Mouse (Mus musculus): Measurements from ENCODE around the gene Krtap9-5. TPM values are rescaled to one million over a fixed set of nuclear protein-coding genes. Genes with fewer than 3 reads are reported as not detected.
A peak's percentile ranks its signal among the peaks of the same experiment; 100 is the strongest.

Krtap9-5 gene
- total RNA-seq (2015; ENCODE audit: low replicate concordance) (not detected in 2 replicates), total RNA-seq (2017; ENCODE audit: low replicate concordance) (not detected in 2 replicates)

DNA sequence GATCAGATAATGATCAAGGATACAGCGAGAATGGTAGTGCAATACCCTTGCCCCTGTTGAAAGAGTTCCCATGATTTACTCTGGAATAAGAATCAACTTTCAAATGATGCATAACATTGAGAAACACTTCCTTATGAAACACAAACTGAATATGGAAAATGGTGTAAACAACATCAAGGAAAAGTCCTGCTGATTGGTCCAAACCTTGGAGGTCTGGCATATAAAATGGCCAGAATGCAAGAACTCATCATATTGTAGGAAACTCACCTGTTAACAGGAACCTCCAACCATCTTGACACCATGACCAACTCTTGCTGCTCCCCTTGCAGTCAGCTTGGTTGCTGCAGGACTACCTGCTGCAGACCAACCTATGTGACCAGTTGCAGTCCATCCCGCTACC is at the start of gene Krtap9-5:
Gene Krtap9-5 (plus strand): TSS at position 301 of the 400 bp plus-strand sequence.
- no peak for ATAC-seq (replicated peaks; ENCODE audit: low FRiP score, poor library complexity, severe bottlenecking)

- no peak for ATAC-seq (replicated peaks; ENCODE audit: low FRiP score, poor library complexity, severe bottlenecking)
Measured at GRCm38 (mm10) chr11:99907620-99908019, 40.7 kb upstream of the Krtap9-5 start, which contains the start of gene Krtap31-1. Krtap31-1 (plus strand) TSS chr11:99907920.

DNA sequence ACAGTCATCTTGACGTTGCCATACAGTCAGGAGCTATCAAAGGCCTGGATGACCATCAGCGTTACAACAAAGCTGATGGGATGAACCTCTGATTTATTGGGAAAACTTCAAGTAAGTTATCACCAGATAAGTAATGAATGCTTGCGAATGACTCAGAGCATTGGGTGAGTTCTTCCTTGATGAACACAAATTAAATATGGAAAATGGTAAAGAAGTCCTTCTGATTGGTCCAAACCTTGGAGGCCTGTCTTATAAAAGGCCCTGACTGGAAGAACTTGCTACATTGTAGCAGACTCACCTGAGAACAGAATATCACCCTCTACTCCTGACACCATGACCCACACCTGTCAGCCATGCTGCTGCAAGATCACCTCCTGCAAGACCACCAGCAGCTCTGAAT is 33.8 kb upstream of the Krtap9-5 start, which contains the start of gene Gm11565:
Gene Gm11565 (plus strand): TSS at position 301 of the 400 bp plus-strand sequence.
- ATAC-seq (replicated peaks; ENCODE audit: low FRiP score, poor library complexity, severe bottlenecking): no peak

- no peak for ATAC-seq (replicated peaks; ENCODE audit: low FRiP score, poor library complexity, severe bottlenecking)
Measured at GRCm38 (mm10) chr11:99935991-99936390, 12.3 kb upstream of the Krtap9-5 start, which contains the start of gene Krtap31-2. Krtap31-2 (plus strand) TSS chr11:99936291.

- ATAC-seq (replicated peaks; ENCODE audit: low FRiP score, poor library complexity, severe bottlenecking): no peak
Measured at GRCm38 (mm10) chr11:99937751-99938264, 10.5 kb upstream of the Krtap9-5 start.

DNA sequence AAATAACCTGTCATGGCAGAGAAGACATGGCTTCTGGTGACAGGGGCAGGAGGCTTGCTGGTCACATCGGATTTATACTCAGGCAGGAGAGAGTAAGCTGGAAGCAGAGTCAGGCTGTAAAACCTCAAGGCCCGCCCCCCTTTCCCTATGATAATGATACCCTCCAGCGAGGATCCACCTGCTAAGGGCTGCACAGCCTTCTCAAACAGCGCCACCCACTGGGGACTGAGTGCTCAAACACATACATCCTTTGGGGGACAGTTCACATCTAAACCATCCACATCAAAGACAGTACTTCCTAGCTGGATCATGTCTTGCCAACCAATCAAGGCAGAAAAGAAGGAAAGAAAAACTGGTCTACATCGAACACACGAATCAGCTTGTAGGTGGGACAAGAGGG is 15.9 kb downstream of the Krtap9-5 start:
- ATAC-seq (replicated peaks; ENCODE audit: low FRiP score, poor library complexity, severe bottlenecking): no peak

GRCm38 (mm10) chr11:99965961-99966360 is 17.7 kb downstream of the Krtap9-5 start:
- no peak for ATAC-seq (replicated peaks; ENCODE audit: low FRiP score, poor library complexity, severe bottlenecking)

DNA sequence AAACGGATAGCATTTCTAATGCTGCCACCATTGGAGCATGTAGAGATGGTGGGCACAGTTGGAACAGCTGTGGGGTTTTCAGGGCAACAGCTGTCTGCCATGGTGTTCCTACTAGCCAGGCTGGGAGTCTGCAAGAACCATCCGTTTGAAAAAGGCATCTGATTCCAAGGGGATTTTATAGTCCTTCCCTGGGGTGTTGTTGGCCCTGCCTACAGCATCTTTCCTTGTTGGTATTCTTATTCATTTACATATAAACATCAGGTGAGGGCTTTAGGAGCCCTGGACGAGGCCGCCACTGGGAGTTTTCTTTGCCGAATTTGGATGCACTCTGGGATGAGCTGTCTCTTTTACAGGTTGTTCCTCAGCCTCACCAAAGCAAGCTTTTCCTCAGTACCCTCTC is 30.7 kb downstream of the Krtap9-5 start, which contains the start of gene Krtap29-1:
Gene Krtap29-1 (minus strand): TSS at position 101 of the 400 bp plus-strand sequence.
- ATAC-seq (replicated peaks; ENCODE audit: low FRiP score, poor library complexity, severe bottlenecking): no peak

DNA sequence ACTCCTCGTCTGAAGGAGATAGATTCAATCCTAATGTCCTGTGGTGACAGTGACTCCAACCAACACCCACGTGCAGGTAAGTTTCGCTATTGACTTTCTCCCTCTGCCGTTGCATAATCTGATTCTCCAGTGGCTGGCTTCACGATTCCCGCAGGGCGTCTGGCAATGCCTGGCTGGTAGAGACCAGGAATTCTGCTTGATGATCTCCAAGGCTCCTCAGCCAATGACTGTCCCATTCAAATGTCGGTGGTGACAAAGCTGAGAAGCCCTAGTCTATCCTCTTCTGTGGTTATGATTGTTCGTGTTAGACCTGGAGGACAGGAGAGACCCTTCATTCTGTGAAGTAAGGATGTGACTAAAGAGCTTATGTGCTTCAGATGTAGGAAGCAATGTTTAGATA is 34.5 kb downstream of the Krtap9-5 start:
- no peak for ATAC-seq (replicated peaks; ENCODE audit: low FRiP score, poor library complexity, severe bottlenecking)

GRCm38 (mm10) chr11:99983442-99983841 is 35.2 kb downstream of the Krtap9-5 start:
- ATAC-seq (replicated peaks; ENCODE audit: low FRiP score, poor library complexity, severe bottlenecking): no peak

DNA sequence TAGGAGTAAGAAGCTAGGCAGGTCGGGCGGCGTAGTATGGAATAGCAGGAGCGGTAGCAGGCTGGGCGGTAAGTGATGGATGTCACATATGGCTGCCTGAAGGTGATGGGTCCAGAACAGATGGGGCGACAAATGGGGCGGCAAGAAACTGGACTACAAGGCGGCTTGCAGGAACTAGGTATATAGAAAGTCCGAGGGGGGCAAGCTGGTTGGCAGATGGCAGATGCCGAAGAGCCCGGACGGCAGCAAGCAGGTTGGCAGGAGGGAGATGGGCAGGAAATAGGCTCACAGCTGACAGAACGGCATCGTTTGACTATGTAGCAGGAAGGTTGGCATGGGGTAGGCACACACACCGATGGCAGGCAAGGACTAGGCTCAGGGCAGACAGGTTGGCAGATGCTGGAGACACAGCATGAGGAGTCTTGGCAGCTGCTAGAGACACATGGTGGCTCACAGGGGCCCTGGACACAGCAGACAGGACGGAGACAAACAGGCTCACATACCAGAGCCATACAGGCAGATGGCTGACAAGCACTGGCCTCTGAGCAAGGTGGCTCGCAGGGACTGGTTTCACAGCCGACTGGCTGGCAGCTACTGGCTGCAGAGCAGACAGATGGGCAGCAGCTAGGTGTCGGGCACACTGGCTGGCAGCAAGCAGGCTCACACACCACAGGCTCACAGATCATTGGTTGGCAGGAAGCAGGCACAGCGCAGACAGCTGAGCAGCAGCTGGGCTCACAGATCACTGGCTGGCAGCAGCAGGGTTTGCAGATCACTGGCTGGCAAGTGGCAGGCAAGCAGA is 37.2 kb downstream of the Krtap9-5 start:
- ATAC-seq (replicated peaks; ENCODE audit: low FRiP score, poor library complexity, severe bottlenecking): 0 out of 2 replicates have a peak, but pooled peaks have one; percentile 39

GRCm38 (mm10) chr11:99986180-99986647 is 37.9 kb downstream of the Krtap9-5 start, which contains the start of gene Krtap16-1:
Krtap16-1 (minus strand) TSS chr11:99986597.
- no peak for ATAC-seq (replicated peaks; ENCODE audit: low FRiP score, poor library complexity, severe bottlenecking)

- no peak for ATAC-seq (replicated peaks; ENCODE audit: low FRiP score, poor library complexity, severe bottlenecking)
Measured at GRCm38 (mm10) chr11:99988530-99988929, 40.3 kb downstream of the Krtap9-5 start.

- no peak for ATAC-seq (replicated peaks; ENCODE audit: low FRiP score, poor library complexity, severe bottlenecking)
Measured at GRCm38 (mm10) chr11:99989881-99990405, 41.7 kb downstream of the Krtap9-5 start.

GRCm38 (mm10) chr11:99990571-99990970 is 42.3 kb downstream of the Krtap9-5 start:
- no peak for ATAC-seq (replicated peaks; ENCODE audit: low FRiP score, poor library complexity, severe bottlenecking)

DNA sequence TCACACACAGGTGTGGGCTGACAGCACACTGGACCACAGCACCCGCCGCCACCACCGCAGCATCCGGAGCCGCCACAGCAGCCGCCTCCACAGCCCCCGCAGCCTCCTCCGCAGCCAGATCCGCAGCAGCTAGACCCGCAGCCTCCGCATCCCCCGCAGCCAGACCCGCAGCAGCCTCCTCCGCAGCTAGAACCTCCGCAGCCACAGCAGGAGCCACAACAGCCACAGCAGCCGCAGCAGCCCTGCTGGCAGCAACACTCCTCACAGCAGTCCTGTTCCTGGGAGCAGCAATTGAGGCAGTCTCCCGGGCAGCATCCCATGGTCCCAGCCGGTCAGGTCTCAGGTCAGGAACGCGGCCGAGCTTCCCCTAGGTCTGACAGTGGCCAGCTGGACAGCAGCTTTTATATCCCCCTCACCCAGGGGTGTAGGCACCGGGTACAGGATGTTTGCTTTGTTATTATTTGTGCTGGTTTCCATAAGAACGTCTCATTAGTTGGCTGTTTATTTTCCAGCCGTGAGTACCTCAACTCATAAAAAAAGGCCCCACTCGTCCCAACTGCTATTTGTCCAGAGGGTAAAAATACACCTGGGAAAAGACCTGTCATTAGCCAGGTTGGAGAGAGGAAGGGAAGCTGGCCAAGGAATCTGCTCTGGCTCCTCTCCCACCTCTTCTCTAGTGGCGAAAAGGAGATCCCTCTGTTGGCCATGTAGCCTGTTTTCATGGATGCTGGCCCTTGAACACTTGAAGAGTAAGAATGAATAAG is 45.5 kb downstream of the Krtap9-5 start, which contains the start of gene Krtap17-1:
Gene Krtap17-1 (minus strand): TSS at position 375 of the 764 bp plus-strand sequence.
- ATAC-seq (replicated peaks; ENCODE audit: low FRiP score, poor library complexity, severe bottlenecking): no peak

DNA sequence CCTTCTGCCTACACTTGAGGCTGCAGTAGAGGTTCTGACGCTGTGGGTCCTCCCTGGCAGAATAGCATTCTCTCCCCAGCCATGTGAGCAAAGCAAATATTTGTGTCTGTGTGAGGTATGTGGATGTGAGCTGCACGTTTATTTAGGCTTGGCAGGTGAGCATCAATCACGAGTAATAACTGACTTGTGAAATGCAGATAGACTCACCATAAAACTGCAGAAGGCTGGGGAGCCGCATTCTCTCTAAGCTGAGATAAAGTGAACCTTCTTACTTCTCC is 46.0 kb downstream of the Krtap9-5 start:
- no peak for ATAC-seq (replicated peaks; ENCODE audit: low FRiP score, poor library complexity, severe bottlenecking)

DNA sequence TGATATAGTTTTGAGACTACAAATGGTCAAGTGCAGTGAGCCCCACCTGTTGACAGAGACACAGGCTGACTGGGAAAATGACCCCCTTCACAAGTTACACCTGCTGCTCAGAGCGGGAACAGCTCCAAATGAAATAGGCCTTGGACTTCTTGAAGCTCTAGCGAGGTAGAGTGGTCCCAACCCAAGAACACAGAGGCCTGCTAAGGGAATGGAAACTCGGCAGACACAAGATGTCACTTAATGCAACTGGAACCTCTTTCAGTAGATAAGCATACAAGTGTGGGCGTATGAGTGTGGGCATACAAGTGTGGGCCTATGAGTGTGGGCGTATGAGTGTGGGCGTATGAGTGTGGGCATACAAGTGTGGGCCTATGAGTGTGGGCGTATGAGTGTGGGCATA is 50.8 kb downstream of the Krtap9-5 start:
- ATAC-seq (replicated peaks; ENCODE audit: low FRiP score, poor library complexity, severe bottlenecking): no peak

Measured in erythroid progenitor cell, adult 5-6 weeks (primary cell).